Mouse (Mus musculus) G1E (cell line): Measurements from ENCODE around the gene Mroh3. TPM values are rescaled to one million over a fixed set of nuclear protein-coding genes. Genes with fewer than 3 reads are reported as not detected.

Experiments used
- ATAC-seq: 2 replicates; pipeline ENCODE4 v1.8.0; 2016; ENCODE audit warnings: mild to moderate bottlenecking; ENCODE audit not compliant: insufficient number of reproducible peaks, poor library complexity, low FRiP score, severe bottlenecking; ENCODE audit errors: extremely low read depth
- DNase-seq: peaks from one replicate; pipeline ENCODE4 v3.0.0; 2012; ENCODE audit warnings: low spot score
- H3K27me3 ChIP-seq: 2 replicates; pipeline ENCODE4 v1.6.1; 2012; ENCODE audit warnings: mild to moderate bottlenecking, low read length, inconsistent platforms; ENCODE audit not compliant: insufficient read depth
- H3K36me3 ChIP-seq: replicated peaks from 2 replicates; pipeline ENCODE3; 2012; ENCODE audit warnings: mild to moderate bottlenecking, inconsistent platforms
- H3K4me1 ChIP-seq: 2 replicates; pipeline ENCODE4 v1.6.1; 2012; ENCODE audit warnings: low read depth, low read length, inconsistent platforms, mixed read lengths; ENCODE audit not compliant: insufficient read depth
- H3K4me3 ChIP-seq: 2 replicates; pipeline ENCODE4 v1.5.1; 2012; ENCODE audit warnings: low read depth, mild to moderate bottlenecking, inconsistent platforms, low read length, moderate library complexity, mixed read lengths
- H3K9me3 ChIP-seq: replicated peaks from 2 replicates; pipeline ENCODE4 v1.6.1; 2012; ENCODE audit warnings: inconsistent platforms
- CTCF ChIP-seq: IDR thresholded peaks from 2 replicates; pipeline ENCODE4 v1.5.1; 2012; ENCODE audit warnings: low read depth, low read length, inconsistent platforms, mixed read lengths
- GATA1 ChIP-seq: IDR thresholded peaks from 2 replicates; pipeline ENCODE4 v1.6.1; 2012; ENCODE audit warnings: borderline replicate concordance, low read length, inconsistent platforms, mixed read lengths
- GATA2 ChIP-seq: IDR thresholded peaks from 2 replicates; pipeline ENCODE4 v1.6.1; 2012; ENCODE audit warnings: low read depth, low read length, inconsistent platforms, borderline replicate concordance
- POLR2AphosphoS5 ChIP-seq: IDR thresholded peaks from 2 replicates; pipeline ENCODE4 v1.6.1; 2012; ENCODE audit warnings: low read depth, low read length, inconsistent platforms; ENCODE audit not compliant: insufficient replicate concordance
- TAL1 ChIP-seq: conservative IDR thresholded peaks from 2 replicates; pipeline ENCODE4 v1.6.1; 2012; ENCODE audit warnings: low read depth, low read length, inconsistent platforms, mixed read lengths
- polyA plus RNA-seq: library from polyadenylated mRNA; stranded (reverse); fragments of >175 nt; gene quantifications from 2 replicates; pipeline ENCODE4 v1.2.3, GENCODE M21; 2012
- total RNA-seq, 2 experiments: library from RNA; stranded (forward) in 1 of 2; stranded (reverse) in 1 of 2; fragments of 200-1000 nt in 1 of 2; fragments of >200 nt in 1 of 2; fragmentation: Nextera tagmentation in 1 of 2; gene quantifications; 2 replicates each; pipeline ENCODE4 v1.2.3; 2014 to 2017

The Mroh3 gene
- total and polyA plus RNA-seq, 3 experiments: 0.27 TPM; not detected in 2

- H3K36me3 ChIP-seq: peaks cover 98% of the 10 kb centered on the region
- H3K27me3 ChIP-seq: no peaks in the 10 kb centered on the region
- no peak overlapping the region for H3K4me3 ChIP-seq
- ATAC-seq (no peak), DNase-seq (no peak)
- no peak for TF ChIP-seq TAL1
- no peak for TF ChIP-seq GATA1
- TF ChIP-seq GATA2: no peak
- no peaks in the 10 kb centered on the region for H3K9me3 ChIP-seq
- H3K4me1 ChIP-seq: no peaks in the 10 kb centered on the region
Measured at GRCm38 (mm10) chr1:136161333-136161921, 51.2 kb downstream of the Mroh3 start.

GRCm38 (mm10) chr1:136160930-136161329 is 51.7 kb downstream of the Mroh3 start:
- no peaks in the 10 kb centered on the region for H3K9me3 ChIP-seq
- TF ChIP-seq TAL1: no peak
- TF ChIP-seq POLR2AphosphoS5: no peak
- no peak for TF ChIP-seq CTCF
- TF ChIP-seq GATA2: no peak
- no peak for TF ChIP-seq GATA1
- DNase-seq (no peak), ATAC-seq (no peak)
- no peaks in the 10 kb centered on the region for H3K27me3 ChIP-seq
- H3K4me1 ChIP-seq: no peaks in the 10 kb centered on the region
- peaks cover 99% of the 10 kb centered on the region for H3K36me3 ChIP-seq
- H3K4me3 ChIP-seq: no peak overlapping the region

- no peak for TF ChIP-seq CTCF
- TF ChIP-seq GATA2: no peak
- no peaks in the 10 kb centered on the region for H3K4me1 ChIP-seq
- peaks cover 99% of the 10 kb centered on the region for H3K36me3 ChIP-seq
- DNase-seq: no peak
- H3K4me3 ChIP-seq: no peak overlapping the region
- H3K27me3 ChIP-seq: no peaks in the 10 kb centered on the region
- no peaks in the 10 kb centered on the region for H3K9me3 ChIP-seq
- no peak for ATAC-seq
Measured at GRCm38 (mm10) chr1:136160297-136160696, 52.3 kb downstream of the Mroh3 start.

GRCm38 (mm10) chr1:136159830-136160229 is 52.8 kb downstream of the Mroh3 start:
- TF ChIP-seq GATA1 (no peak), TAL1 (no peak), CTCF (no peak), GATA2 (no peak), POLR2AphosphoS5 (no peak)
- no peaks in the 10 kb centered on the region for H3K27me3 ChIP-seq
- peaks cover 99% of the 10 kb centered on the region for H3K36me3 ChIP-seq
- ATAC-seq (no peak), DNase-seq (no peak)
- no peaks in the 10 kb centered on the region for H3K9me3 ChIP-seq
- H3K4me1 ChIP-seq: no peaks in the 10 kb centered on the region
- H3K4me3 ChIP-seq: no peak overlapping the region

- Histone ChIP-seq H3K27me3 (no peaks in the 10 kb centered on the region), H3K4me3 (no peak overlapping the region), H3K4me1 (no peaks in the 10 kb centered on the region), H3K9me3 (no peaks in the 10 kb centered on the region), H3K36me3 (peaks cover 99% of the 10 kb centered on the region)
- TF ChIP-seq TAL1: no peak
- no peak for TF ChIP-seq GATA2
- no peak for TF ChIP-seq CTCF
- no peak for TF ChIP-seq POLR2AphosphoS5
- TF ChIP-seq GATA1: no peak
- DNase-seq (no peak), ATAC-seq (no peak)
Measured at GRCm38 (mm10) chr1:136156951-136157350, 55.7 kb downstream of the Mroh3 start.

- Histone ChIP-seq H3K4me1 (no peaks in the 10 kb centered on the region), H3K4me3 (no peak overlapping the region), H3K27me3 (no peaks in the 10 kb centered on the region), H3K36me3 (peaks cover 99% of the 10 kb centered on the region), H3K9me3 (no peaks in the 10 kb centered on the region)
- TF ChIP-seq TAL1 (no peak), POLR2AphosphoS5 (no peak), CTCF (no peak), GATA1 (no peak)
- no peak for ATAC-seq
- DNase-seq: no peak
Measured at GRCm38 (mm10) chr1:136156304-136156703, 56.3 kb downstream of the Mroh3 start.

- peaks cover 5% of the 10 kb centered on the region; the same call in 1 of the 2 replicates for H3K4me1 ChIP-seq
- DNase-seq (no peak), ATAC-seq (no peak)
Measured at GRCm38 (mm10) chr1:136151371-136151770, 61.3 kb downstream of the Mroh3 start.

More at GRCm38 (mm10) chr1:136151371-136151770, 61.3 kb downstream of the Mroh3 start:
- Histone ChIP-seq H3K9me3 (no peaks in the 10 kb centered on the region), H3K27me3 (no peaks in the 10 kb centered on the region), H3K4me3 (no peak overlapping the region), H3K36me3 (peaks cover 99% of the 10 kb centered on the region)
- TF ChIP-seq GATA2: no peak
- TF ChIP-seq CTCF: no peak
- no peak for TF ChIP-seq GATA1
- no peak for TF ChIP-seq POLR2AphosphoS5
- no peak for TF ChIP-seq TAL1
